ENCODE assay signal across 13 mouse cellular contexts in the genomic region with DNA sequence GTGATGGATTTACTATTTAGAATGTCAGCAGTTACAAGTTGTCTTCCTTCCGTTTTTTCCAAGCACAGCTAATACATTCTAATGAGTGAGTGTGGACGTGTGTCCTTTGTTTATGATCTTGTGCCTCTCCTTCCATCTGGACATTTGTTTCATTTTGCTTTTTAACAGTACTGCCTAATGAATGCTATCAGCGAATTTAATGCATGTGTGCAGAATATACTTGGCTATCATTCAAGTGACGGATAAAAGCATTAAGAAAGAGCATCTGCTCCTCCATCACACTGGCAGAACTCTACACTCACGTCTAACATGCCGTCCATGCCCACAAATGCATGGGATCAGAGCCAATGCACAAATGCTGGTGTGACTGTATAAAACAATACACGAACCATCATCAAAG.
"Had no signal": no experiment of that assay in that cellular context is flagged by ENCODE, and none has a peak within 500 bp of the region (broad histone marks: within the 10 kb centered on the region; RNA-seq: fewer than 3 reads in every experiment).

No protein-coding gene starts in this region.

- H3K4me2 ChIP-seq: limb, embryonic 12.5 days; stomach, embryonic 15.5 days had no signal

- H3K9ac ChIP-seq: limb, embryonic 12.5 days; liver, embryonic 14.5 days; stomach, embryonic 15.5 days had no signal

- H3K36me3 ChIP-seq: limb, embryonic 12.5 days; stomach, embryonic 15.5 days had no signal

- H3K4me1 ChIP-seq: limb, embryonic 12.5 days; stomach, embryonic 15.5 days had no signal

- ATAC-seq: intestine, embryonic 16.5 days; midbrain, embryonic 16.5 days had no signal

- H3K4me3 ChIP-seq: limb, embryonic 12.5 days; stomach, embryonic 15.5 days had no signal

- DNase-seq: kidney, adult 2 months; kidney, postnatal 36 days; layer of hippocampus, adult 9-11 months; layer of hippocampus, postnatal 36 days; lung, postnatal 10 days; right cerebral cortex, postnatal 14 days; thymus, adult 2 months; thymus, postnatal 25 days had no signal

- H3K27ac ChIP-seq: limb, embryonic 12.5 days; liver, embryonic 14.5 days; stomach, embryonic 15.5 days had no signal

- H3K27me3 ChIP-seq: limb, embryonic 12.5 days; stomach, embryonic 15.5 days had no signal

- H3K9me3 ChIP-seq: limb, embryonic 12.5 days; stomach, embryonic 15.5 days had no signal
